Mouse (Mus musculus): ENCODE data around the gene Gng7. TPM values are rescaled to one million over a fixed set of nuclear protein-coding genes. Genes with fewer than 3 reads are reported as not detected.

The Gng7 gene
- polyA plus RNA-seq, 1 experiment from 2014 or later: 5.7 TPM

DNA sequence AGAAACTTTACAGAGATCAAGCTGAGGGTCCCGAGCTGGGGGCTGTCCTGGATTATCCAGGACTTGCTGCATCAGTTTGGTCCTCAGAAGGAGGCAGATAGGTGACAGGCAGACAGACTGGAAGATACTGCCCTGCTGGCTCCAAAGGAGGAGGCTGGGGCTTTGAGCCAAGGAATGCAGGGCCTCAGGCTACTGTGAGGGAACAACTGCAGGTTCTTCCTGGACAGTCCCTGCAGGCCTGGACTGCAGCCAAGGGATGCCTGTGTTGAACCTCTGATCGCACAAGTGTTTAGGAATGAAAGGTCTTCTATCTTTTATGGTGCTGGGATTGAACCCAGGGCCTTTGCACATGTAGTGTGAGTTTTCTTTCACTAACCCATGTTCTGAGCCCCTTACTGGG is 66.9 kb downstream of the Gng7 start:
- Histone ChIP-seq H3K4me1 (replicated peaks; ENCODE audit: control insufficient read depth, insufficient read depth, low read length) (peaks cover 20% of the 10 kb centered on the region), H3K27ac (ENCODE audit: low read length) (peak overlapping the region; percentile 62), H3K27me3 (ENCODE audit: control insufficient read depth, insufficient read depth, low read depth, low read length) (no peaks in the 10 kb centered on the region), H3K9me3 (ENCODE audit: control insufficient read depth, low read length) (no peaks in the 10 kb centered on the region), H3K9ac (ENCODE audit: low read length) (0 out of 2 replicates have a peak overlapping the region, but pooled peaks have one; percentile 3), H3K4me3 (ENCODE audit: low read length) (no peak overlapping the region), H3K36me3 (ENCODE audit: control insufficient read depth, insufficient read depth, low read length) (no peaks in the 10 kb centered on the region), H3K4me2 (ENCODE audit: low read depth, low read length) (no peak overlapping the region)
- ATAC-seq (ENCODE audit: low read depth): peak; percentile 50; the same call in 1 of the 2 replicates
- WGBS: 19% methylated on average over 2 of the region's 2 CpGs

DNA sequence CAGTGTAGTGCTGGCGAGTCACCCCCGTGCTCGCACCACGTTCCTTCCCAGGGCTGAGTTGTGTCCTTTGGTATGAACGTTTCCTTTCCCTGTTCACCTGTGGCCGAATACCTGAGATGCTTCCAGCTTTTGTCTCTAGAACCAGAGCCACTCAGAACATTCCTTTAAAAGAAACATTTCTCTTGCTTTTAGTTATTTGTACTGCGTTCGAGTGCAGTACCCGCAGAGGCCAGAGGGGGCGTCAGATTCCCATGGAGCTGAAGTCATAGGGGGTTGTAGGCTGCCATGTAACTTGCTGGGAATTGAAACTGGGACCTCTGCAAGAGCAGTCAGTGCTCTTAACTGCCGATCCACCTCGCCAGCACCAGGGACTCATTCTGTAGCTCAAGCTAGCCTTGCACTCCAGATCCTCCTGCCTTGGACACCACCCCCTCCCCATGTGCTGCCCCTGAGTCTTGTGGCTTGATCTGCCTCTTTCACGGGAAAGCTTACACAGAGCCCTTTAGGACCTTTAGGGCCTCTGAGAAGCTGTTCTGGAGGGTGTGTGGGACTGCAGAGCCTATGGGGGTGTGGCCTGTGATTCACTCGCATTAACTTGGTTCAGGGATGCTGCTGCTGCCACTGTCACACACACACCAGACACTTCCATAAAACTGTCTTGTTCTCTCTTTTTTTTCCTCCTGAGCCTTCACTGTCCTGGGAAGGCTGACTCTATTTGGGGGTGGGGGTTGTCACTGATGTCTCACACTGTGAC is 67.9 kb downstream of the Gng7 start:
- WGBS: 56% methylated on average over 14 of the region's 14 CpGs
- Histone ChIP-seq H3K4me2 (ENCODE audit: low read depth, low read length) (no peak overlapping the region), H3K4me3 (ENCODE audit: low read length) (no peak overlapping the region), H3K9me3 (ENCODE audit: control insufficient read depth, low read length) (no peaks in the 10 kb centered on the region), H3K36me3 (ENCODE audit: control insufficient read depth, insufficient read depth, low read length) (no peaks in the 10 kb centered on the region), H3K27ac (ENCODE audit: low read length) (peak overlapping the region; percentile 20; the same call in 1 of the 2 replicates), H3K27me3 (ENCODE audit: control insufficient read depth, insufficient read depth, low read depth, low read length) (no peaks in the 10 kb centered on the region), H3K9ac (ENCODE audit: low read length) (no peak overlapping the region), H3K4me1 (replicated peaks; ENCODE audit: control insufficient read depth, insufficient read depth, low read length) (peaks cover 20% of the 10 kb centered on the region)
- no peak for ATAC-seq (ENCODE audit: low read depth)

DNA sequence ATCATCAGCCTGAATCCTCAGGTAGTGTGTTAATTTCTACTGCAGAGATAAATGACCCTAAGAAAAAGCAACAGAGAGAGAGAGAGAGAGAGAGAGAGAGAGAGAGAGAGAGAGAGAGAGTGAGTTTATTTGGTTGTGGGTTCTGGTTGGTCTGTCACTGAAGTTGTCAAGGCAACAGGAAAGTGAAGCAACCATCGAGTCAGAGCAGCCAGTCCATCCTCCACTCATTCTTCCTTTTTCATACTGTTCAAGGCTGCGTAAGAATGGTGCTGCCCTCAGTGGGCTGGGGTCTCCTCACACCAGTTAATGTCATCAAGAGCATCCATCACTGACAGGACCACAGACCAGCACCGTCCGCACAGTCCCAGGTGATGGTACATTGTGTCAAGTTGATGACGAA is 70.5 kb downstream of the Gng7 start:
- no peak overlapping the region for H3K9ac ChIP-seq (ENCODE audit: low read length)
- no peak overlapping the region for H3K27ac ChIP-seq (ENCODE audit: low read length)
- no peak for ATAC-seq (ENCODE audit: low read depth)
- WGBS: 68% methylated on average over 5 of the region's 5 CpGs
- no peak overlapping the region for H3K4me2 ChIP-seq (ENCODE audit: low read depth, low read length)
- H3K9me3 ChIP-seq (ENCODE audit: control insufficient read depth, low read length): no peaks in the 10 kb centered on the region
- no peaks in the 10 kb centered on the region for H3K36me3 ChIP-seq (ENCODE audit: control insufficient read depth, insufficient read depth, low read length)
- H3K4me1 ChIP-seq (replicated peaks; ENCODE audit: control insufficient read depth, insufficient read depth, low read length): peaks cover 42% of the 10 kb centered on the region
- H3K4me3 ChIP-seq (ENCODE audit: low read length): no peak overlapping the region
- H3K27me3 ChIP-seq (ENCODE audit: control insufficient read depth, insufficient read depth, low read depth, low read length): no peaks in the 10 kb centered on the region

DNA sequence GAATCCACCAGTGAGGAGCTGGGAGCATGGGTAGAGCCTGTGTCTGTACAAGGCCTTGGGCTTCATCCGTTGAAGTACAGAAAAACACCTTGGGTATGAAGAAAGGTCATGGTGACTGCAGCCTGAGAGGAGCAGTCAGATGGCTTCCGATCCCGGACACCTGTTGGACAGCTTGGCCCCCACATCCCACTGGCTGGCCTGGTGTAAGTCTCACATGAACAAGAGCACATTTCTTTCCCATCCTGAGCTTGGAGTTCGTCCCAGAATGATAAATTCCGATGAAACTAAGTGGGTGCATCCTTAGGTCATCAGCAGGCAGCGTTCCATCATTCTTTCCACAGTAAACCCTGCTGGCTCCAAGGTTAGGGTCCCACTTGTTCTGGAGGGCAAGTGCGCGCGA is 71.0 kb downstream of the Gng7 start:
- Histone ChIP-seq H3K4me3 (ENCODE audit: low read length) (no peak overlapping the region), H3K9ac (ENCODE audit: low read length) (no peak overlapping the region), H3K27me3 (ENCODE audit: control insufficient read depth, insufficient read depth, low read depth, low read length) (no peaks in the 10 kb centered on the region), H3K4me1 (replicated peaks; ENCODE audit: control insufficient read depth, insufficient read depth, low read length) (peaks cover 45% of the 10 kb centered on the region), H3K27ac (ENCODE audit: low read length) (no peak overlapping the region), H3K9me3 (ENCODE audit: control insufficient read depth, low read length) (no peaks in the 10 kb centered on the region), H3K36me3 (ENCODE audit: control insufficient read depth, insufficient read depth, low read length) (no peaks in the 10 kb centered on the region), H3K4me2 (ENCODE audit: low read depth, low read length) (no peak overlapping the region)
- WGBS: 47% methylated on average over 9 of the region's 9 CpGs
- ATAC-seq (ENCODE audit: low read depth): no peak

DNA sequence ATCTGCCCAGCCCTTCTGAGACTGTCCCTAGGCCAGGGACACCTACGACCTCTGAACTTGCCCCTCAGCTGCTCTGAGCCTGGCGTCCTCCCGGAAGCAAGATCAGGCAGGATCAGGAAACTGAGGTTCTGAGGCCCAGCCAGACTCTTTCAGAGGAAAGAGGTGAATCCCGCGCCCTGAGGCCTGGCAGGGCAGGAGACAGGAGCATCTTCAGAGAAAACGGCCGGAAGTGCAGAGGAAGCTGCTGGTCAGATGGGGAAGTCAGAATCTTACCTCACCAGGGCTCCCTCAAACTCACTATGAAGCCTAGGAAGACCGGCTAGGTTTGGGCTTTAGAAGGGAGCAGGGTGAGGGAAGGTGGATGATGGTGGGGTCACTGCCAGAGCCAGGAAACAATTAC is 71.8 kb downstream of the Gng7 start:
- WGBS: 53% methylated on average over 8 of the region's 8 CpGs
- no peak for ATAC-seq (ENCODE audit: low read depth)

DNA sequence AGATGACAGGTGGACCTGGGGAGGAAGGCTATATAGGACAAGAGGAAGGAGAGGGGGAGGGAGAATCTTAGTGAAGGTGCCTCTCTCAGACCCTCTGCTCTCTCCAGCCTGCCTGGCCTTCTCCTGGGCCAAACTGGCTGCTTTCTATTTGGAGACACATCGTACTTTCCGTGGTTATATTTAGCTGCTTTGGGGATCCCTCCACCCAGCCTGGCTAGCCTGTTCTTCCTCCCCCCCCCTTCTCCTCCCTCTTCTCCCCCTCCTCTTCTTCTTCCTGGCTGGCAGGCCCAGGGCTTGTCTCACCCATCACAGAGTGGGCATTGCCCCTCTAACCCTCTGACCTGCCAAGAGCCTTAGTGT is 73.8 kb downstream of the Gng7 start:
- ATAC-seq (ENCODE audit: low read depth): no peak
- H3K9ac ChIP-seq (ENCODE audit: low read length): peak overlapping the region; percentile 63
- peak overlapping the region; percentile 85; the same call in 1 of the 2 replicates for H3K4me2 ChIP-seq (ENCODE audit: low read depth, low read length)
- H3K4me3 ChIP-seq (ENCODE audit: low read length): no peak overlapping the region
- H3K4me1 ChIP-seq (replicated peaks; ENCODE audit: control insufficient read depth, insufficient read depth, low read length): peaks cover 54% of the 10 kb centered on the region
- no peaks in the 10 kb centered on the region for H3K36me3 ChIP-seq (ENCODE audit: control insufficient read depth, insufficient read depth, low read length)
- H3K27ac ChIP-seq (ENCODE audit: low read length): peak overlapping the region; percentile 87
- H3K9me3 ChIP-seq (ENCODE audit: control insufficient read depth, low read length): no peaks in the 10 kb centered on the region
- no peaks in the 10 kb centered on the region for H3K27me3 ChIP-seq (ENCODE audit: control insufficient read depth, insufficient read depth, low read depth, low read length)
- 30% methylated on average over 2 of the region's 2 CpGs for WGBS

More for the DNA sequence above, 71.8 kb downstream of the Gng7 start:
- no peak overlapping the region for H3K27ac ChIP-seq (ENCODE audit: low read length)
- H3K9me3 ChIP-seq (ENCODE audit: control insufficient read depth, low read length): no peaks in the 10 kb centered on the region
- no peak overlapping the region for H3K4me2 ChIP-seq (ENCODE audit: low read depth, low read length)
- no peak overlapping the region for H3K9ac ChIP-seq (ENCODE audit: low read length)
- no peaks in the 10 kb centered on the region for H3K36me3 ChIP-seq (ENCODE audit: control insufficient read depth, insufficient read depth, low read length)
- H3K4me1 ChIP-seq (replicated peaks; ENCODE audit: control insufficient read depth, insufficient read depth, low read length): peaks cover 48% of the 10 kb centered on the region
- H3K4me3 ChIP-seq (ENCODE audit: low read length): no peak overlapping the region
- no peaks in the 10 kb centered on the region for H3K27me3 ChIP-seq (ENCODE audit: control insufficient read depth, insufficient read depth, low read depth, low read length)

DNA sequence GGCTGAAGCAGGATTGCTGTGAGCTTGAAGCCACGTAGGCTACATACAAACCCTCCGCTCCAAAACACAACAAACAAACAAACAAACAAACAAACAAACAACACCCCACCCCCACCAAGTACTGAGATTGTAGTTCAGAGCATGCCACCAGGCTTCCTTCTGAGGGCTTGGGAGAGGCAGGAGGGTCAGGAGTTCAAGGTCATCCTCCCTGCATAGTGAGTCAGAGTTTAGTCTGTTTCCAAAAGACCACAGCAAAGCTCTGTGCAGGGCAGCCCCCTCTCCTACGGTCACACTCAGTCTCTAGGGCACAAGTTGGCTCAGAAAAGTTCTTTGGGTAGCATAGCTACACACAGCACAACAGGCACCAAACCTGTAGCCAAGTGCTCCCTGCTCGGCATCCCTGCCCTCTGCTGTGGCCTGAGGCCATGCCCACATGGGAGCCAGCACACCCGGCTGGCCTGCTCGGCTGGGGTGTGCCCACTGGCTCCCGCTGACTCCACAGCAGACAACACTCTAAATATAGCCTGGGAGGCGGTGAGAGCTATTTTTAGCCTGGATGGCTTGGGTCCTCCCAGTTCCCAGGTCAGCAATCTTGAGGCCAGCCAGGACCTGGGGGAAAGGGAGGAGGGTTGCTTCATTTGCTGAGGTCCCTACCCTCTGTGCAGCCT is 74.3 kb downstream of the Gng7 start:
- ATAC-seq (ENCODE audit: low read depth): peak; percentile 39
- H3K9ac ChIP-seq (ENCODE audit: low read length): peak overlapping the region; percentile 63
- peak overlapping the region; percentile 85 for H3K4me2 ChIP-seq (ENCODE audit: low read depth, low read length)
- peak overlapping the region; percentile 48 for H3K4me3 ChIP-seq (ENCODE audit: low read length)
- no peaks in the 10 kb centered on the region for H3K27me3 ChIP-seq (ENCODE audit: control insufficient read depth, insufficient read depth, low read depth, low read length)
- no peaks in the 10 kb centered on the region for H3K9me3 ChIP-seq (ENCODE audit: control insufficient read depth, low read length)
- no peaks in the 10 kb centered on the region for H3K36me3 ChIP-seq (ENCODE audit: control insufficient read depth, insufficient read depth, low read length)
- 21% methylated on average over 8 of the region's 8 CpGs for WGBS
- H3K4me1 ChIP-seq (replicated peaks; ENCODE audit: control insufficient read depth, insufficient read depth, low read length): peaks cover 59% of the 10 kb centered on the region
- H3K27ac ChIP-seq (ENCODE audit: low read length): peak overlapping the region; percentile 87

DNA sequence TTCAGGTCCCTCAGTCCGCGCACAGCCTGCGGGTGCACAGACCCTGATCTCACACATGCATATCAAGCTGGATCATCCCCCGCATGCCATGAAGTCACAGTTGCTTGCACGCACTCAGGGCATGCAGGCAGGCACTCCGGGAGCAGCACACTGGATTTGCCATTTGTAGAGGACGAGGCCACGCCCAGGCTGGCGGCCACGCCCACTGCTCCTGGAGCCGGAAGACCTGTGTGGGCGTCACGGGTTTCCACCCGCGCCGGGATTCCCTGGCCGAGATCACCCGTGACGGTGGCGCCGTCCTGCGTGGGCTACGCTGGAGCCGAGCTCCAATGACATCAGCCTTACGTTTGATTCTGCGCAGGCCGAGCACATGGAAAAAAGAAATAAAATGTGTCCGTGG is 75.1 kb downstream of the Gng7 start:
- peaks cover 63% of the 10 kb centered on the region for H3K4me1 ChIP-seq (replicated peaks; ENCODE audit: control insufficient read depth, insufficient read depth, low read length)
- H3K4me3 ChIP-seq (ENCODE audit: low read length): peak overlapping the region; percentile 48
- 3% methylated on average over 28 of the region's 28 CpGs for WGBS
- ATAC-seq (ENCODE audit: low read depth): peak; percentile 48
- peak overlapping the region; percentile 85 for H3K4me2 ChIP-seq (ENCODE audit: low read depth, low read length)
- H3K9ac ChIP-seq (ENCODE audit: low read length): peak overlapping the region; percentile 63
- no peaks in the 10 kb centered on the region for H3K36me3 ChIP-seq (ENCODE audit: control insufficient read depth, insufficient read depth, low read length)
- peak overlapping the region; percentile 87 for H3K27ac ChIP-seq (ENCODE audit: low read length)
- H3K9me3 ChIP-seq (ENCODE audit: control insufficient read depth, low read length): no peaks in the 10 kb centered on the region
- no peaks in the 10 kb centered on the region for H3K27me3 ChIP-seq (ENCODE audit: control insufficient read depth, insufficient read depth, low read depth, low read length)

DNA sequence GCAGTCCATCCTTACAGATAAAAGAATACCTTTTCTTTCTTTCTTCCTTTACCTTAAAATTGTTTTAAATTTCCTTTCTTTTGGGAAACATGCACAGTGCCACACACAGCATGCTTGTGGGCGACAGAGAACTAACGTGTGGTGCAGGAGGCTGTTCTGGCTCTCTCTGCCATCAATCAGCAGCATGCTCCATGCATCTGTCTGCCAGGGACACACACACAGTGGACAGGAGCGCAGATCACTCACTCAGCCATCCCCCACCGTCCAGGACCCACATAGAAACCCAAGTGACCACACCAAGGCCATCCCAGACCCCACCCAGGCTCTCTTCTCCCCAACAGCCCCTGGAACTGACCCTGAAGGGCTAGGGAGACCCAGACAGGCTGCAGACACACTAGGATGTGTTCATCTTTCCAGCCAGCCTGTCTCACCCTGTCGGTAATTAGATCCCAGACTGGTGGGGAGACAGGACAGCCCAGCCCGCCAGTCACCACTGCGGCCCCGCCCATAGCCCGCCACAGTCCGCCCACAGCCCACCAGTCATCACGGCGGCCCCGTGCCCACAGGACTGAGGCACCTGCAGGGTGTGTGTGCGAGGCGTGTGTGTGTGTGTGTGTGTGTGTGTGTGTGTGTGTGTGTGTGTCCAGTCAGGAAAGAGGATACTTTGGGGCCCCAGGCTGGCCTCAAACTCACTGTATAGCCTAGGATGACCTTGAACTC is 75.8 kb downstream of the Gng7 start:
- H3K4me1 ChIP-seq (replicated peaks; ENCODE audit: control insufficient read depth, insufficient read depth, low read length): peaks cover 65% of the 10 kb centered on the region
- no peaks in the 10 kb centered on the region for H3K27me3 ChIP-seq (ENCODE audit: control insufficient read depth, insufficient read depth, low read depth, low read length)
- peak overlapping the region; percentile 87 for H3K27ac ChIP-seq (ENCODE audit: low read length)
- no peaks in the 10 kb centered on the region for H3K9me3 ChIP-seq (ENCODE audit: control insufficient read depth, low read length)
- no peaks in the 10 kb centered on the region for H3K36me3 ChIP-seq (ENCODE audit: control insufficient read depth, insufficient read depth, low read length)
- ATAC-seq (ENCODE audit: low read depth): peak; percentile 7; the same call in 1 of the 2 replicates
- H3K9ac ChIP-seq (ENCODE audit: low read length): peak overlapping the region; percentile 63
- H3K4me3 ChIP-seq (ENCODE audit: low read length): peak overlapping the region; percentile 48
- peak overlapping the region; percentile 85 for H3K4me2 ChIP-seq (ENCODE audit: low read depth, low read length)
- WGBS: 12% methylated on average over 14 of the region's 15 CpGs

Data from lung, embryonic 16.5 days (tissue).